Mouse (Mus musculus): Measurements from ENCODE around the gene Pam.

- TF ChIP-seq GATA1 (IDR thresholded peaks at IDR 0.05; ENCODE audit: borderline replicate concordance, low read length), result no peak
- no peak for TF ChIP-seq FLI1 (IDR thresholded peaks at IDR 0.05; ENCODE audit: low read length)
Measured at GRCm38 (mm10) chr1:98049756-98050155, 45.7 kb downstream of the Pam start.

All from megakaryocyte, embryonic 14.5 days (primary cell).